Mouse (Mus musculus) forebrain, embryonic 14.5 days (tissue): ENCODE results near the gene Hist1h2bc. TPM values are rescaled to one million over a fixed set of nuclear protein-coding genes. Genes with fewer than 3 reads are reported as not detected.
A peak's percentile ranks its signal among the peaks of the same experiment; 100 is the strongest.

ENCODE experiments used
- ATAC-seq: fragments of 200-750 bp; cut with Nextera tagmentation; 2 replicates; pipeline ENCODE4 v1.8.0; 2017; ENCODE audit warnings: mild to moderate bottlenecking, moderate library complexity
- DNase-seq: peaks from one replicate; pipeline ENCODE4 v3.0.0-alpha.2; 2015; ENCODE audit warnings: low spot score
- H3K27ac ChIP-seq: fragments of 300-500 bp; sonication (generic); 2 replicates; pipeline ENCODE4 v1.5.1; 2014; ENCODE audit warnings: low read depth, mild to moderate bottlenecking, control low read depth, low read length, moderate library complexity
- H3K27me3 ChIP-seq: fragments of 300-500 bp; sonication (generic); replicated peaks from 2 replicates; pipeline ENCODE4 v1.6.1; 2014; ENCODE audit warnings: low read length, control low read depth, mixed read lengths; ENCODE audit not compliant: control insufficient read depth, insufficient read depth
- H3K36me3 ChIP-seq: fragments of 300-500 bp; sonication (generic); 2 replicates; pipeline ENCODE4 v1.6.1; 2014; ENCODE audit warnings: low read length, control low read depth; ENCODE audit not compliant: control insufficient read depth, insufficient read depth
- H3K4me1 ChIP-seq: fragments of 300-500 bp; sonication (generic); 2 replicates; pipeline ENCODE4 v1.6.1; 2014; ENCODE audit warnings: antibody characterized with exemption, low read length, control low read depth; ENCODE audit not compliant: control insufficient read depth, insufficient read depth
- H3K4me2 ChIP-seq: fragments of 300-500 bp; sonication (generic); 2 replicates; pipeline ENCODE4 v1.6.1; 2014; ENCODE audit warnings: mild to moderate bottlenecking, control low read depth, low read length
- H3K4me3 ChIP-seq: fragments of 300-500 bp; sonication (generic); 2 replicates; pipeline ENCODE4 v1.5.1; 2014; ENCODE audit warnings: low read depth, low read length, control low read depth
- H3K9ac ChIP-seq: fragments of 300-500 bp; sonication (generic); 2 replicates; pipeline ENCODE4 v1.6.1; 2014; ENCODE audit warnings: mild to moderate bottlenecking, low read length, control low read depth, moderate library complexity
- H3K9me3 ChIP-seq: fragments of 300-500 bp; sonication (generic); replicated peaks from 2 replicates; pipeline ENCODE4 v1.6.1; 2016; ENCODE audit warnings: low read length, control low read depth, mixed read lengths; ENCODE audit not compliant: control insufficient read depth
- WGBS: fragments of 180-500 bp; shearing (Covaris S2); extraction: QIAGEN DNeasy Blood & Tissue Kit; methylation state at CpG from one replicate; pipeline ENCODE4 v1.1.7; 2014; 5-methylcytosine and 5-hydroxymethylcytosine counted together
- polyA plus RNA-seq: library from polyadenylated mRNA; unstranded; fragments of >200 nt; fragmentation: Nextera tagmentation; extraction: Ambion mirVana; gene quantifications from 2 replicates; pipeline ENCODE4 v1.2.1, GENCODE M21; 2014

Gene Hist1h2bc
- polyA plus RNA-seq, 1 experiment from 2014 or later = 39.5 TPM

DNA sequence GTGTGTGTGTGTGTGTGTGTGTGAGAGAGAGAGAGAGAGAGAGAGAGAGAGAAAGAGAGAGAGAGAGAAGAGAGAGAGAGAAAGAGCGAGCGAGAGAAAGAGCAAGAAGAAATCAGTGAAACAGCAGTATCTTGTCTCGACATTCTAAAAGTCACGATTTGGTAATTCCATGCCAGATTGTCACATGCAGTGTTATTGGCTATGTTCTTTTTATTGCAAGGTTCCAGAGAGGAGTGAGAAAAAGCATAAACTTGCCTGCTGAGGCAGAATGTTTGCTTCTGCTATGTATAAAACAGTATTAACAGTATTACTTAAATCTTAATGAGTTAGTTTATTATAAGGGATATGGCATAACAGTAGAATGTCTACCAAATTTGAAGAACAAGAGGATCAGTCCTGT is 2.0 kb downstream of the Hist1h2bc start:
- Histone ChIP-seq H3K27me3 (no peaks in the 10 kb centered on the region), H3K9ac (peak overlapping the region; percentile 66), H3K27ac (peak overlapping the region; percentile 93), H3K4me3 (peak overlapping the region; percentile 42), H3K9me3 (no peaks in the 10 kb centered on the region), H3K4me1 (peaks cover 11% of the 10 kb centered on the region; the same call in 1 of the 2 replicates), H3K36me3 (no peaks in the 10 kb centered on the region), H3K4me2 (peak overlapping the region; percentile 54)
- no peak for ATAC-seq
- DNase-seq = peak; percentile 36
- WGBS = 29% methylated on average over 4 of the region's 4 CpGs

DNA sequence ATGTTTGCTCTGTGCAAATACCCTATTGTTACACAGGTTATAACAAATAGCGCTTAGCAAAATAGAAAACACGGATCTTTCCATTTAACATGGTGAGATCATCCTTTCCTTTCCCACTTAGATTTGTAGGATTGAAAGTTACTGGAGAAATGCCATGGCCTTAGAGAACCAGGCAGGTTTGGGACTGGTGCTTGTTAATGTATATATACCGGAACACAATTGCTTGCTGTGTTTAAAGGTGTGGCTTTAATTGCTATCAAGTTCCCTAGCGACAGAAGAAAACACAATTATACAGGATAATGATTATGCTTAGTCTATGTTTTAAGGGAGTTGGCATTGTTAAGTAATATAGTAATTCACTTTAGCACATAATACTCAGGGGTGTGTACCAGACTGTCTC is 3.2 kb downstream of the Hist1h2bc start:
- Histone ChIP-seq H3K36me3 (no peaks in the 10 kb centered on the region), H3K4me2 (no peak overlapping the region), H3K27ac (no peak overlapping the region), H3K4me3 (no peak overlapping the region), H3K4me1 (peaks cover 11% of the 10 kb centered on the region; the same call in 1 of the 2 replicates), H3K9ac (no peak overlapping the region), H3K9me3 (no peaks in the 10 kb centered on the region), H3K27me3 (no peaks in the 10 kb centered on the region)
- DNase-seq = no peak
- ATAC-seq = no peak
- WGBS = 74% methylated on average over 4 of the region's 4 CpGs

DNA sequence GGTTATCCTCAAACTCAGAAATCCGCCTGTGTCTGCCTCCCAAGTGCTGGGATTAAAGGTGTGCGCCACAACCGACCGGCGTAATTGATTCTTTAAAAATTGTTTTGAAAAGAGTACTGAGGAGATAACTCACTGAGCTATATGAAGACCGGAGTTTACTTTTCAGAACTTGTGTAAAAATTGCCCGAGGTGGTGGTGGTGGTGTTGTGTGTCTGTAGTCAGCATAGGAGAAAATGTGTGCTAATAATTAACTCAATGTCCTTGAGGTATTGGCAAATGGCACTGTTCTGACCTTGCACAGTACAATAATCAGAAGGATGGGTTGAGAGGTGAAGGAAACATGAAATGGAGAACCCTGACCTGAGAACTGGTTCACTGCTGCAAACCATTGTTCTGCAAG is 3.9 kb downstream of the Hist1h2bc start:
- Histone ChIP-seq H3K27ac (no peak overlapping the region), H3K4me1 (peaks cover 8% of the 10 kb centered on the region; the same call in 1 of the 2 replicates), H3K9ac (no peak overlapping the region), H3K27me3 (no peaks in the 10 kb centered on the region), H3K36me3 (no peaks in the 10 kb centered on the region), H3K4me3 (no peak overlapping the region), H3K4me2 (no peak overlapping the region), H3K9me3 (no peaks in the 10 kb centered on the region)
- DNase-seq (no peak), ATAC-seq (no peak)
- 95% methylated on average over 7 of the region's 7 CpGs for WGBS

DNA sequence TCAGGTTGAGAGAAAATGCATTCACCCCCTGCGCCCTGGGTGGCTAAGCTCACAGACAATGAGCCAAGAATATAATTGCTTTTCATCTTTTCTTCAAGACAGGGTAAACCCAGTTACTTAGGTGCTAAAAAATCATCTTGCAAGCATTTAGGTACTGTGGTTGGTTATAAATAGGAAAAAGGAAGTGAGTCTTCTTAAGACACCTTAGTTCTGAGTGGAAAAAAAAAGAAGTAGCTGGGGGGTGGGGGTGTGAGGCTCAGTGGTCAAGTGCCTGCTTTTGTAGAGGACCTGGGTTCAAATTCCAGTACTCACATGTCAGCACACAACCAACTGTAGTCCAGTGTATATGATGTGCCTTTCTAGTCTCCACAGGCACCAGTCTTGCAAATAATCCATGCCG is 5.0 kb downstream of the Hist1h2bc start:
- H3K36me3 ChIP-seq = no peaks in the 10 kb centered on the region
- WGBS = 83% methylated on average over 2 of the region's 2 CpGs

DNA sequence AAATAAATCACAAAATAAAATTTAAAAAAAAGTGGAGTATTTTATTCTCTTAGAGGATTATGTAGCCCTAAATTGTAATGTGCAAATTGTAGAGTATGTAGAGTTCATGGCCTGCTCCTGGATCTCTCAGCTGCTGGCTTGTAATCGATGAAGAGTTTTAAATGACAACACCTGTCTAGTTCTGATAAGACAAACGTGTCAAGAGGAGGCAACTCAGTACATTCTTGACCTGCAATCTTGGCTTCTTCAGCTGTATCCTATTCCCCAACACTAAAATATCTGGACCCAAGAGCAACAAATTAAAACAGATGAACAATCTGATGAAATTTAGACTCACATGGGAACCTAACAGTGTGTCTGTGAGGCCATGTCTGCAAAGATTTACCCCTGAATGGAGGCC is 5.5 kb downstream of the Hist1h2bc start:
- Histone ChIP-seq H3K4me1 (peaks cover 6% of the 10 kb centered on the region; the same call in 1 of the 2 replicates), H3K36me3 (no peaks in the 10 kb centered on the region), H3K9ac (no peak overlapping the region), H3K4me3 (no peak overlapping the region), H3K27ac (no peak overlapping the region), H3K27me3 (no peaks in the 10 kb centered on the region), H3K4me2 (no peak overlapping the region), H3K9me3 (no peaks in the 10 kb centered on the region)
- ATAC-seq (no peak), DNase-seq (no peak)
- 84% methylated on average over 2 of the region's 2 CpGs for WGBS

More for the DNA sequence above, 5.0 kb downstream of the Hist1h2bc start:
- no peak overlapping the region for H3K9ac ChIP-seq
- H3K4me3 ChIP-seq = no peak overlapping the region
- H3K9me3 ChIP-seq = no peaks in the 10 kb centered on the region
- peaks cover 6% of the 10 kb centered on the region; the same call in 1 of the 2 replicates for H3K4me1 ChIP-seq
- H3K27me3 ChIP-seq = no peaks in the 10 kb centered on the region
- no peak overlapping the region for H3K4me2 ChIP-seq
- ATAC-seq (no peak), DNase-seq (no peak)
- no peak overlapping the region for H3K27ac ChIP-seq

DNA sequence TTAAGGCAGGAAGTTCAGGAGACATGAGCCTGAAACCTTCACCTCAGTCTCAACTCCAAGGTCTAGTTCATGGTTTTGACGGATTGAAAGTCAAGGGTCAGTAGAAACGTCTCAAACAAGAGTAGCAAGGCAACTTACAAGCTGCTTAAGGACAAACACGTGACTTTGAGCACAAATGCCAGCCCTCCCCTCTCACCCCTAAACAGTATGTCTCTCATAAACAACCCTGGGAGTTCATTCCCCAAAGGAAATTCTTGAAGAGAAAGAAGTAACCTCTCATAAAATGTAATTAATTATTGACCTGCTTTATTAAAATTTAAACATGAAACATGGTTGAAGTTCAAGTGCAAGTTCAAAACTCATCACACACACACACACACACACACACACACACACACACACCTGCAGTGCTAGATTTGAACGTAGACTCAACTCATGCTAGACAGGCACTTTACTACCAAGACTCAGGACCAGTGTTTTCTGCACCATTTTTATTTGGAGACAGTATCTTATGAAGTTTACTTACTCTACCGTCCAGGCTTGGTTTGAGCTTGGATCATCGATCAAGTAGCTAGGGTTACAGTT is 9.9 kb downstream of the Hist1h2bc start:
- no peak for DNase-seq
- H3K9me3 ChIP-seq = no peaks in the 10 kb centered on the region
- ATAC-seq = no peak
- H3K27me3 ChIP-seq = no peaks in the 10 kb centered on the region
- no peak overlapping the region for H3K4me2 ChIP-seq
- H3K36me3 ChIP-seq = no peaks in the 10 kb centered on the region
- no peak overlapping the region for H3K9ac ChIP-seq
- no peak overlapping the region for H3K27ac ChIP-seq
- no peak overlapping the region for H3K4me3 ChIP-seq
- 0 out of 2 replicates have a peak, but pooled peaks cover 5% of the 10 kb centered on the region for H3K4me1 ChIP-seq
- 86% methylated on average over 6 of the region's 6 CpGs for WGBS

DNA sequence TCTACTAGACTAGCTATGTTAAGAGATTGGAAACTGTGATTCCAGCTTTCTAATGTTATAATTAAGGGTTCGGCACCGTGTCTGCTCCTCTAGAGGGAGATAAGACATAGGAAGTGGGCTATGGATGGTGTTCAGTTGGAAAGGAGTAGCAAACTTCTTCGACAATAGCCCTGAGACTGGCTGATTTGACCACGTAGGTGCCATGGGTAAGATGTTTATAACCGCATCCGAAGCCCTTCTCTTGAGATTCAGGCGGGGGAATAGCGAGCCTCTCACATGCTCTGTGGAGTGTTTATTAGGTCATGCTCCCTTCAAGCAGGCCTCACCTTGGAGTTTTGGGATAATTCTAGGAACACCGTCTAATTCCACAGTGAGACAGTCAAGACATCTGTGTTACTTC is 11.0 kb downstream of the Hist1h2bc start:
- DNase-seq = no peak
- no peak for ATAC-seq
- no peaks in the 10 kb centered on the region for H3K36me3 ChIP-seq
- H3K4me3 ChIP-seq = no peak overlapping the region
- no peak overlapping the region for H3K4me2 ChIP-seq
- H3K9me3 ChIP-seq = no peaks in the 10 kb centered on the region
- 0 out of 2 replicates have a peak, but pooled peaks cover 6% of the 10 kb centered on the region for H3K4me1 ChIP-seq
- WGBS = 93% methylated on average over 9 of the region's 9 CpGs
- no peak overlapping the region for H3K9ac ChIP-seq
- no peak overlapping the region for H3K27ac ChIP-seq
- H3K27me3 ChIP-seq = no peaks in the 10 kb centered on the region

DNA sequence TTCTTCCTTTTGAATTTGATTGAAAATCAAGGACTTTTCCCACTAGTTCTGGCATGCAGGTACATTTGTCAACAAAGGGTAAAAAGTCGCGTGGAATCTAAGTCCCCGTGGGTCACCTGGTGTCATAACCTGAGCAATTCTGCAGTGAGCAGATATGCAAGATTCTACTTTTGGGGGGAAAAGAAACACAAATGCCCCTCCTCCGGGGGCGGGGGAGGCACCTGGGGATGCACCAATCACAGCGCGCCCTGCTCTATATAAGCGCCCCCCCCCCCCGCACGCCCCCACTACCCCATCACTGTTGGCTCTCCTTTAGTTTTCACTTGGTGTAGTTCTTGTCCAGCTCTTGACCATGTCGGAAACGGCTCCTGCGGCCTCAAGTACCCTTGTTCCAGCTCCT is 11.5 kb downstream of the Hist1h2bc start, which contains the start of gene Hist1h1t:
Gene Hist1h1t, plus strand, starts transcription at position 301 of the 400 bp plus-strand sequence.
- DNase-seq (no peak), ATAC-seq (no peak)
- WGBS = 64% methylated on average over 13 of the region's 13 CpGs
- Histone ChIP-seq H3K4me2 (no peak within 1 kb of the TSS), H3K9me3 (no peaks in the 10 kb centered on the region), H3K4me3 (no peak within 1 kb of the TSS), H3K9ac (no peak within 1 kb of the TSS), H3K27ac (no peak within 1 kb of the TSS), H3K27me3 (no peaks in the 10 kb centered on the region), H3K36me3 (no peaks in the 10 kb centered on the region), H3K4me1 (0 out of 2 replicates have a peak, but pooled peaks cover 6% of the 10 kb centered on the region)

DNA sequence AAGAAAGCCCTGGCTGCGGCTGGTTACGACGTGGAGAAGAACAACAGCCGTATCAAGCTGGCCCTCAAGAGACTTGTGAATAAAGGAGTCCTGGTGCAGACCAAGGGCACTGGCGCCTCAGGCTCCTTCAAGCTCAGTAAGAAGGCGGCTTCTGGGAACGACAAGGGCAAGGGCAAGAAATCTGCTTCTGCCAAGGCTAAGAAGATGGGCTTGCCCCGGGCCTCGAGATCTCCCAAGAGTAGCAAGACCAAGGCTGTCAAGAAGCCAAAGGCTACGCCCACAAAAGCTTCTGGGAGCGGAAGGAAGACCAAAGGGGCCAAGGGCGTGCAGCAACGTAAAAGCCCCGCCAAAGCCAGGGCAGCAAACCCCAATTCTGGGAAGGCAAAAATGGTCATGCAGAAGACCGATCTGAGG is 12.1 kb downstream of the Hist1h2bc start:
- 74% methylated on average over 15 of the region's 15 CpGs for WGBS
- H3K4me2 ChIP-seq = no peak overlapping the region
- H3K27ac ChIP-seq = no peak overlapping the region
- H3K9me3 ChIP-seq = no peaks in the 10 kb centered on the region
- 0 out of 2 replicates have a peak, but pooled peaks cover 6% of the 10 kb centered on the region for H3K4me1 ChIP-seq
- H3K36me3 ChIP-seq = no peaks in the 10 kb centered on the region
- no peak for DNase-seq
- no peaks in the 10 kb centered on the region for H3K27me3 ChIP-seq
- no peak for ATAC-seq
- H3K4me3 ChIP-seq = no peak overlapping the region
- H3K9ac ChIP-seq = no peak overlapping the region
